Mouse (Mus musculus) testis, adult 10 weeks (tissue): ENCODE measurements around the gene Sec22b. TPM values are rescaled to one million over a fixed set of nuclear protein-coding genes. Genes with fewer than 3 reads are reported as not detected.

ENCODE experiments used
- polyA plus RNA-seq: library from polyadenylated mRNA; stranded (reverse); fragments of 350-450 nt; fragmentation: Illumina TruSeq; extraction: RNeasy Lipid Tissue Mini Kit (QIAGEN cat#74804); gene quantifications from one replicate; pipeline ENCODE4 v1.2.3, GENCODE M21; 2014; ENCODE audit warnings: low read depth, low replicate concordance

Gene Sec22b
- 43.2 TPM for polyA plus RNA-seq

DNA sequence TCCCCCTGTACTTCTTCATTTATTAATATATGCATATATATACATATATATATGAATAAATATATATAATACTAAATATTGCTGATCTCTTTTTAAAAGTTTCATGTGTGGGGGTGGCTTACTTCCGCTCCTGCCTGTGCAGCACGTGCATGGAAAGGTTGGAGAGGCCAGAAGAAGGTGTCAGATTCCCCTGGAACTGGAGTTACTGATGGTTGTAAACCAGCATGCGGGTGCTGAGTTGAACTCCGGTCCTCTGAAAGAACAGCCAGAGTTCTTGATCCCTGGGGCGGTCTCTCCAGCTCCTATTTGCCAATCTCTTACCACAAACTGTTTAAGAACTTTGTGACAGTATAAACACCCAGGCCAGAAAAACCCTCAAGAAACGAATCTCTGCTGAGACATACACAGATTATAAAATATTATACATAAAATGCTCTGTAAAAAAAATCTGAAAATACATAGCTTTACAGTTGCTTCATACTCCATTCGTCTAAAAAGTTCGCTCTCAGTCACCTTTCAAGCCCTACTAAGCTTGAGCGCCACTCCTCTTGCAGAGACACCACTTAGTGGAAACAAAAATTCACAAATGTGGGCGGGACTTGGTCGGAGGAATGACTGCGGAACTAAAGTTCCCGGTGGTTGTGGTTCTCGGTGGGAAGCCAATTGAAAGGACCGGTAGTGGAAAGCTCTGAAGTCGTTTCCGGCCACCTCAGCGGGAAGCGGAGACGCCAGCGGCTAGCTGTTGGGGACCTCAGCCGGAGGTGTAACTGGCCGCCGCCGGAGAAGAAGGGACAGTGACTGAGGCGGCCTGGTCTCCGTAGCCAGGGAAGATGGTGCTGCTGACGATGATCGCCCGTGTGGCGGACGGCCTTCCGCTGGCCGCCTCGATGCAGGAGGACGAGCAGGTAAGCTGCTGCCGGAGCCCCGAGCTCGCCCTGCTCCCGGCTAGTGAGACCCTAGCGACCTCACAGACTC lies at the start of gene Sec22b:
Gene Sec22b, plus strand, starts transcription at position 675 of the 975 bp plus-strand sequence.

DNA sequence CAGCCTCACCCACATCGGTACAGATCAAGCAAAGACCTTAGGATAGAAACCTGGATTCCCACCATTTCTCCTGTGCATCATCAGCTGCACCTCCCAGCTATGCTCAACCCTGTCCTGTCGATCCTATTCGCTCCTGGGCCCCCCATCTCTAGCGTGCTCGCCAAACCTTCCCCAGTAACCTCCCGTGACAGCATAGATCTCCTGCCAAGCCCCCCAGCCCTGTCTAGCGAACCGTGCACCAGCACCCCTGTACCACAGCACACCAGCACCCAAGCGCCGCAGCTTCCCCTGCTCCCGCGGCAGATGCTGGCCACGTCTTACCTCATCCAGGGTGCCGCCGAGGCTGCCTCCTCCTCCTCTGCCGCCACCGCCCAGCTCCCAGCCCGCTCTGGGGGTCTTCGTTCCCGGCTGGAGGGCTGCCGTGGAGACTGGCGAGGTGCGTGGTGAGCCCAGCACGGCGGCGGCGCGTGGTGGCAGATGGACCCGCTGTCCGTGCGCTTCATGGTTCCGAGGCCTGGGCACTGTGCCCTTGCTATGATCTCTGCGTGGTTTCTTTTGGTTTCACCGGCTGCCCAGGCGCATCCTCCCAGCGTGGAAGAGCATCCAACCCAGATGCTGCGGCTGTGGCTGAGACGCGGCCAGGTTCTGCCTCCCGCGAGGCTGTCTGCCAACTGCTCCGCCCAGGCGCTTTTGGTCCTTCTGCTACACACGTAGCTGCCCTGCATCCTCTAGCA lies 12.7 kb upstream of the Sec22b start, which contains the start of gene Pde4dip:
Gene Pde4dip, minus strand, starts transcription at position 540 of the 734 bp plus-strand sequence.

Other genes with a start within 250 kb of the Sec22b start
- 21.5 TPM for gene Prkab2, start 243.0 kb upstream of the Sec22b start, polyA plus RNA-seq
- not detected for gene Gm17651, start 226.5 kb upstream of the Sec22b start, polyA plus RNA-seq
- gene Pde4dip, start 12.5 kb upstream of the Sec22b start, polyA plus RNA-seq, result 61.4 TPM
- 2.0 TPM for gene Notch2, start 112.3 kb downstream of the Sec22b start, polyA plus RNA-seq